Mouse (Mus musculus) embryonic facial prominence, embryonic 12.5 days (tissue): ENCODE results near the gene Tmprss9. TPM values are rescaled to one million over a fixed set of nuclear protein-coding genes. Genes with fewer than 3 reads are reported as not detected.

Source experiments
- ATAC-seq: fragments of 200-750 bp; cut with Nextera tagmentation; 2 replicates; pipeline ENCODE4 v1.8.0; 2017; ENCODE audit not compliant: insufficient number of reproducible peaks, insufficient read depth, low FRiP score, low TSS enrichment
- H3K27ac ChIP-seq: fragments of 300-500 bp; sonication (generic); 2 replicates; pipeline ENCODE4 v1.5.1; 2016; ENCODE audit warnings: mild to moderate bottlenecking
- H3K27me3 ChIP-seq: fragments of 300-500 bp; sonication (generic); 2 replicates; pipeline ENCODE4 v1.6.1; 2016; ENCODE audit warnings: mild to moderate bottlenecking, moderate library complexity
- H3K36me3 ChIP-seq: fragments of 300-500 bp; sonication (generic); 2 replicates; pipeline ENCODE4 v1.6.1; 2016; ENCODE audit warnings: mild to moderate bottlenecking
- H3K4me1 ChIP-seq: fragments of 300-500 bp; sonication (generic); 2 replicates; pipeline ENCODE4 v1.6.1; 2016
- H3K4me2 ChIP-seq: fragments of 300-500 bp; sonication (generic); replicated peaks from 2 replicates; pipeline ENCODE4 v1.6.1; 2016; ENCODE audit warnings: mild to moderate bottlenecking, moderate library complexity
- H3K4me3 ChIP-seq: fragments of 300-500 bp; sonication (generic); 2 replicates; pipeline ENCODE4 v1.5.1; 2016; ENCODE audit warnings: mild to moderate bottlenecking
- H3K9ac ChIP-seq: fragments of 300-500 bp; sonication (generic); 2 replicates; pipeline ENCODE4 v1.6.1; 2016; ENCODE audit warnings: mild to moderate bottlenecking, moderate library complexity
- H3K9me3 ChIP-seq: fragments of 300-500 bp; sonication (generic); 2 replicates; pipeline ENCODE4 v1.6.1; 2016; ENCODE audit warnings: mild to moderate bottlenecking, moderate library complexity
- WGBS: fragments of 180-500 bp; shearing (Covaris S2); methylation state at CpG from one replicate; pipeline ENCODE4 v1.1.7; 2016; 5-methylcytosine and 5-hydroxymethylcytosine counted together
- microRNA counts: library from miRNA; unstranded; fragments of <30 nt; microRNA quantifications from one replicate; lab custom pipeline; 2017
- microRNA-seq: library from miRNA; unstranded; fragments of <30 nt; microRNA quantifications from one replicate; pipeline ENCODE4, GENCODE M21; 2017
- polyA plus RNA-seq: library from polyadenylated mRNA; unstranded; fragments of >200 nt; fragmentation: Nextera tagmentation; extraction: Ambion mirVana; gene quantifications from 2 replicates; pipeline ENCODE4 v1.2.1, GENCODE M21; 2016

The Tmprss9 gene
- polyA plus RNA-seq, 1 experiment from 2014 or later = 0.09 TPM

DNA sequence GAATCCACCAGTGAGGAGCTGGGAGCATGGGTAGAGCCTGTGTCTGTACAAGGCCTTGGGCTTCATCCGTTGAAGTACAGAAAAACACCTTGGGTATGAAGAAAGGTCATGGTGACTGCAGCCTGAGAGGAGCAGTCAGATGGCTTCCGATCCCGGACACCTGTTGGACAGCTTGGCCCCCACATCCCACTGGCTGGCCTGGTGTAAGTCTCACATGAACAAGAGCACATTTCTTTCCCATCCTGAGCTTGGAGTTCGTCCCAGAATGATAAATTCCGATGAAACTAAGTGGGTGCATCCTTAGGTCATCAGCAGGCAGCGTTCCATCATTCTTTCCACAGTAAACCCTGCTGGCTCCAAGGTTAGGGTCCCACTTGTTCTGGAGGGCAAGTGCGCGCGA lies 72.1 kb downstream of the Tmprss9 start:
- H3K27me3 ChIP-seq = no peaks in the 10 kb centered on the region
- ATAC-seq = no peak
- no peak overlapping the region for H3K4me2 ChIP-seq
- H3K9ac ChIP-seq = no peak overlapping the region
- peaks cover 40% of the 10 kb centered on the region for H3K4me1 ChIP-seq
- WGBS = 81% methylated on average over 9 of the region's 9 CpGs
- no peak overlapping the region for H3K27ac ChIP-seq
- no peaks in the 10 kb centered on the region for H3K36me3 ChIP-seq
- H3K4me3 ChIP-seq = no peak overlapping the region
- H3K9me3 ChIP-seq = no peaks in the 10 kb centered on the region

DNA sequence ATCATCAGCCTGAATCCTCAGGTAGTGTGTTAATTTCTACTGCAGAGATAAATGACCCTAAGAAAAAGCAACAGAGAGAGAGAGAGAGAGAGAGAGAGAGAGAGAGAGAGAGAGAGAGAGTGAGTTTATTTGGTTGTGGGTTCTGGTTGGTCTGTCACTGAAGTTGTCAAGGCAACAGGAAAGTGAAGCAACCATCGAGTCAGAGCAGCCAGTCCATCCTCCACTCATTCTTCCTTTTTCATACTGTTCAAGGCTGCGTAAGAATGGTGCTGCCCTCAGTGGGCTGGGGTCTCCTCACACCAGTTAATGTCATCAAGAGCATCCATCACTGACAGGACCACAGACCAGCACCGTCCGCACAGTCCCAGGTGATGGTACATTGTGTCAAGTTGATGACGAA lies 72.6 kb downstream of the Tmprss9 start:
- Histone ChIP-seq H3K4me3 (no peak overlapping the region), H3K4me2 (no peak overlapping the region), H3K36me3 (no peaks in the 10 kb centered on the region), H3K4me1 (peaks cover 35% of the 10 kb centered on the region), H3K9ac (no peak overlapping the region), H3K9me3 (no peaks in the 10 kb centered on the region), H3K27me3 (no peaks in the 10 kb centered on the region), H3K27ac (no peak overlapping the region)
- WGBS = 88% methylated on average over 5 of the region's 5 CpGs
- no peak for ATAC-seq

DNA sequence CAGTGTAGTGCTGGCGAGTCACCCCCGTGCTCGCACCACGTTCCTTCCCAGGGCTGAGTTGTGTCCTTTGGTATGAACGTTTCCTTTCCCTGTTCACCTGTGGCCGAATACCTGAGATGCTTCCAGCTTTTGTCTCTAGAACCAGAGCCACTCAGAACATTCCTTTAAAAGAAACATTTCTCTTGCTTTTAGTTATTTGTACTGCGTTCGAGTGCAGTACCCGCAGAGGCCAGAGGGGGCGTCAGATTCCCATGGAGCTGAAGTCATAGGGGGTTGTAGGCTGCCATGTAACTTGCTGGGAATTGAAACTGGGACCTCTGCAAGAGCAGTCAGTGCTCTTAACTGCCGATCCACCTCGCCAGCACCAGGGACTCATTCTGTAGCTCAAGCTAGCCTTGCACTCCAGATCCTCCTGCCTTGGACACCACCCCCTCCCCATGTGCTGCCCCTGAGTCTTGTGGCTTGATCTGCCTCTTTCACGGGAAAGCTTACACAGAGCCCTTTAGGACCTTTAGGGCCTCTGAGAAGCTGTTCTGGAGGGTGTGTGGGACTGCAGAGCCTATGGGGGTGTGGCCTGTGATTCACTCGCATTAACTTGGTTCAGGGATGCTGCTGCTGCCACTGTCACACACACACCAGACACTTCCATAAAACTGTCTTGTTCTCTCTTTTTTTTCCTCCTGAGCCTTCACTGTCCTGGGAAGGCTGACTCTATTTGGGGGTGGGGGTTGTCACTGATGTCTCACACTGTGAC lies 75.2 kb downstream of the Tmprss9 start:
- no peak for ATAC-seq
- WGBS = 64% methylated on average over 14 of the region's 14 CpGs
- H3K36me3 ChIP-seq = no peaks in the 10 kb centered on the region
- H3K9ac ChIP-seq = no peak overlapping the region
- H3K4me2 ChIP-seq = no peak overlapping the region
- H3K9me3 ChIP-seq = no peaks in the 10 kb centered on the region
- H3K4me1 ChIP-seq = 0 out of 2 replicates have a peak, but pooled peaks cover 14% of the 10 kb centered on the region
- H3K4me3 ChIP-seq = no peak overlapping the region
- H3K27ac ChIP-seq = no peak overlapping the region
- H3K27me3 ChIP-seq = no peaks in the 10 kb centered on the region

DNA sequence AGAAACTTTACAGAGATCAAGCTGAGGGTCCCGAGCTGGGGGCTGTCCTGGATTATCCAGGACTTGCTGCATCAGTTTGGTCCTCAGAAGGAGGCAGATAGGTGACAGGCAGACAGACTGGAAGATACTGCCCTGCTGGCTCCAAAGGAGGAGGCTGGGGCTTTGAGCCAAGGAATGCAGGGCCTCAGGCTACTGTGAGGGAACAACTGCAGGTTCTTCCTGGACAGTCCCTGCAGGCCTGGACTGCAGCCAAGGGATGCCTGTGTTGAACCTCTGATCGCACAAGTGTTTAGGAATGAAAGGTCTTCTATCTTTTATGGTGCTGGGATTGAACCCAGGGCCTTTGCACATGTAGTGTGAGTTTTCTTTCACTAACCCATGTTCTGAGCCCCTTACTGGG lies 76.2 kb downstream of the Tmprss9 start:
- Histone ChIP-seq H3K4me3 (no peak overlapping the region), H3K27me3 (no peaks in the 10 kb centered on the region), H3K4me1 (0 out of 2 replicates have a peak, but pooled peaks cover 14% of the 10 kb centered on the region), H3K27ac (no peak overlapping the region), H3K36me3 (no peaks in the 10 kb centered on the region), H3K9me3 (no peaks in the 10 kb centered on the region), H3K4me2 (no peak overlapping the region), H3K9ac (no peak overlapping the region)
- no peak for ATAC-seq
- WGBS = 56% methylated on average over 2 of the region's 2 CpGs

DNA sequence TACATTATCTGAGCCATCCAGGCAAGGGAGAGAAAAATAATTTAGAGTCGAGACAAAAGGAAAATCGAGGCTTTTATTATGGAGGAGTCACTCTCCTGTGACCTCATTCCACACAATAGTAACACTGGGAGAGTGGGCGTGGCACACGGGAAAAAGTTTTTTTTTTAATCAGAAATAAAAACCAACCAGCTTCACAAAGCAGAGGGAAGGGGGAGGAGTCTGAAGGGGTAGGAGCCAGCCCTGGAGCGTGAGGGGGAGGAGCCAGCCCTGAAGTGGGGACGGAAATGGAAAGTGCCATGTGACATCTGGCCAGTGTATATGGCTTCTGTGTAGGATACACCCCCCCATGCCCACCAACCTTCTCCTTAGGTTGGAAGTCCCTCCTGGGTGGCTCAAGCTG lies 76.9 kb downstream of the Tmprss9 start:
- H3K4me2 ChIP-seq = no peak overlapping the region
- no peak for ATAC-seq

DNA sequence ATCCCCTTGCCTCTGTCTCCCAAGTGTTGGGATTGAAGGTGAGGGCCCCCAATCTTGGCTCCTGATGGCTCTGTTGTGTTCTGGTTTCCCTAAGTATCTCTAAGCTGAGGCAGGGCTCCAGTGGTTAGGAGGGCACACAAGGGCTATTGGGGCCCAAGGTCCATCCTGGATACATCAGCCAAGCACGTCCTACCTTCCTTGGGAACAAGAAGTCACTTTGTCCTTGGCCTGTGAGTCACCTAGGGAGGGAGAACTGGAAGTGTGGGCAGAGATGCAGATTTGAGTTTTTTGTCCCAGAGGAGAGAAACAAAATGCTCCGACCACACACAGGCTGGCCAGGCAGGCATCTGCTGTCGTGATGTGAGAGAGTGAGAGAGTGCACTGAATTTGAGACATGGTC lies 77.4 kb downstream of the Tmprss9 start:
- no peak overlapping the region for H3K9ac ChIP-seq
- no peaks in the 10 kb centered on the region for H3K27me3 ChIP-seq
- no peak overlapping the region; the same call in 1 of the 2 replicates for H3K27ac ChIP-seq
- WGBS = 59% methylated on average over 3 of the region's 3 CpGs
- 0 out of 2 replicates have a peak, but pooled peaks cover 14% of the 10 kb centered on the region for H3K4me1 ChIP-seq
- H3K36me3 ChIP-seq = no peaks in the 10 kb centered on the region
- no peak for ATAC-seq
- no peaks in the 10 kb centered on the region for H3K9me3 ChIP-seq
- H3K4me3 ChIP-seq = no peak overlapping the region
- H3K4me2 ChIP-seq = no peak overlapping the region

More for the DNA sequence above, 76.9 kb downstream of the Tmprss9 start:
- WGBS = 37% methylated on average over 6 of the region's 6 CpGs
- Histone ChIP-seq H3K9me3 (no peaks in the 10 kb centered on the region), H3K4me3 (no peak overlapping the region), H3K9ac (no peak overlapping the region), H3K27me3 (no peaks in the 10 kb centered on the region), H3K36me3 (no peaks in the 10 kb centered on the region), H3K27ac (no peak overlapping the region), H3K4me1 (0 out of 2 replicates have a peak, but pooled peaks cover 14% of the 10 kb centered on the region)

MicroRNAs encoded within 50 kb of the gene (microRNA counts, 519-probe panel; counts per million panel counts)
- 460 counts per million, percentile 65 among the panel's probes with 10 or more counts for microRNA mmu-miR-1982 (lab: Ali Mortazavi, UCI)

Small RNAs within 50 kb of the gene (microRNA-seq; reads per million reads assigned to microRNA genes)
- gene Mir1982 = 4.4 reads per million, percentile 18 among the genes with 10 or more reads in this experiment

Other genes with a start within 250 kb of the Tmprss9 start
- 250 and 263 TPM in 2 replicates for gene Csnk1g2, start 249.0 kb upstream of the Tmprss9 start, polyA plus RNA-seq
- gene Btbd2, start 214.8 kb upstream of the Tmprss9 start, polyA plus RNA-seq = 109 and 110 TPM in 2 replicates
- gene Mknk2, start 193.7 kb upstream of the Tmprss9 start, polyA plus RNA-seq = 117 and 122 TPM in 2 replicates
- gene Mob3a, start 169.9 kb upstream of the Tmprss9 start, polyA plus RNA-seq = 57.4 and 60.9 TPM in 2 replicates
- gene Izumo4, start 169.7 kb upstream of the Tmprss9 start, polyA plus RNA-seq = 20.5 and 23.6 TPM in 2 replicates
- gene Ap3d1, start 129.6 kb upstream of the Tmprss9 start, polyA plus RNA-seq = 84.7 and 85.8 TPM in 2 replicates
- 23.5 and 26.1 TPM in 2 replicates for gene Dot1l, start 116.6 kb upstream of the Tmprss9 start, polyA plus RNA-seq
- 64.8 and 71.7 TPM in 2 replicates for gene Sf3a2, start 73.7 kb upstream of the Tmprss9 start, polyA plus RNA-seq
- 132 and 142 TPM in 2 replicates for gene Plekhj1, start 73.2 kb upstream of the Tmprss9 start, polyA plus RNA-seq
- not detected in 2 replicates for gene Amh, start 66.6 kb upstream of the Tmprss9 start, polyA plus RNA-seq
- 1.6 and 1.8 TPM in 2 replicates for gene Jsrp1, start 58.4 kb upstream of the Tmprss9 start, polyA plus RNA-seq
- gene Oaz1, start 45.2 kb upstream of the Tmprss9 start, polyA plus RNA-seq = 1,786 and 1,871 TPM in 2 replicates
- gene Lingo3, start 27.8 kb upstream of the Tmprss9 start, polyA plus RNA-seq = 1.7 and 2.1 TPM in 2 replicates
- 314 and 329 TPM in 2 replicates for gene Lsm7, start 16.6 kb upstream of the Tmprss9 start, polyA plus RNA-seq
- gene Sppl2b, start 16.6 kb upstream of the Tmprss9 start, polyA plus RNA-seq = 52.0 and 53.0 TPM in 2 replicates
- gene Timm13, start 29.1 kb downstream of the Tmprss9 start, polyA plus RNA-seq = 308 and 322 TPM in 2 replicates
- gene Lmnb2, start 46.4 kb downstream of the Tmprss9 start, polyA plus RNA-seq = 70.3 TPM in 2 replicates
- 15.9 and 20.5 TPM in 2 replicates for gene Gadd45b, start 58.2 kb downstream of the Tmprss9 start, polyA plus RNA-seq
- gene Gng7, start 143.1 kb downstream of the Tmprss9 start, polyA plus RNA-seq = 11.0 and 11.4 TPM in 2 replicates
- gene Diras1, start 153.8 kb downstream of the Tmprss9 start, polyA plus RNA-seq = 1.9 and 2.1 TPM in 2 replicates
- gene Slc39a3, start 165.6 kb downstream of the Tmprss9 start, polyA plus RNA-seq = 21.8 and 21.9 TPM in 2 replicates
- gene Sgta, start 188.3 kb downstream of the Tmprss9 start, polyA plus RNA-seq = 242 and 251 TPM in 2 replicates
- gene Thop1, start 198.2 kb downstream of the Tmprss9 start, polyA plus RNA-seq = 68.2 and 71.3 TPM in 2 replicates
- 0.31 and 0.69 TPM in 2 replicates for gene Creb3l3, start 227.0 kb downstream of the Tmprss9 start, polyA plus RNA-seq
- 230 and 238 TPM in 2 replicates for gene Map2k2, start 234.1 kb downstream of the Tmprss9 start, polyA plus RNA-seq